Mouse (Mus musculus): Measurements from ENCODE around the gene Dazap2.

Gene Dazap2

GRCm38 (mm10) chr15:100637661-100638060 lies 22.5 kb downstream of the Dazap2 start:
- DNase-seq (ENCODE audit: low spot score), result no peak

- no peak for DNase-seq (ENCODE audit: low spot score)
Measured at GRCm38 (mm10) chr15:100639972-100640750, 25.0 kb downstream of the Dazap2 start.

- DNase-seq (ENCODE audit: low spot score), result no peak
Measured at GRCm38 (mm10) chr15:100641226-100641810, 26.2 kb downstream of the Dazap2 start.

- DNase-seq (ENCODE audit: low spot score), result no peak
Measured at GRCm38 (mm10) chr15:100642451-100642850, 27.3 kb downstream of the Dazap2 start.

GRCm38 (mm10) chr15:100646161-100646560 lies 31.0 kb downstream of the Dazap2 start:
- no peak for DNase-seq (ENCODE audit: low spot score)

- DNase-seq (ENCODE audit: low spot score), result no peak
Measured at GRCm38 (mm10) chr15:100650111-100650510, 35.0 kb downstream of the Dazap2 start.

- peak; percentile 84 for DNase-seq (ENCODE audit: low spot score)
Measured at GRCm38 (mm10) chr15:100651610-100652009, 36.5 kb downstream of the Dazap2 start.

- DNase-seq (ENCODE audit: low spot score), result no peak
Measured at GRCm38 (mm10) chr15:100654271-100654670, 39.1 kb downstream of the Dazap2 start.

- no peak for DNase-seq (ENCODE audit: low spot score)
Measured at GRCm38 (mm10) chr15:100655201-100655600, 40.1 kb downstream of the Dazap2 start.

GRCm38 (mm10) chr15:100660306-100660705 lies 45.2 kb downstream of the Dazap2 start:
- no peak for DNase-seq (ENCODE audit: low spot score)

- no peak for DNase-seq (ENCODE audit: low spot score)
Measured at GRCm38 (mm10) chr15:100660805-100661204, 45.7 kb downstream of the Dazap2 start.

- no peak for DNase-seq (ENCODE audit: low spot score)
Measured at GRCm38 (mm10) chr15:100664813-100665274, 49.7 kb downstream of the Dazap2 start.

- DNase-seq (ENCODE audit: low spot score), result no peak
Measured at GRCm38 (mm10) chr15:100665411-100666218, 50.5 kb downstream of the Dazap2 start.

GRCm38 (mm10) chr15:100666219-100666696 lies 51.1 kb downstream of the Dazap2 start:
- no peak for DNase-seq (ENCODE audit: low spot score)

- no peak for DNase-seq (ENCODE audit: low spot score)
Measured at GRCm38 (mm10) chr15:100666851-100667250, 51.7 kb downstream of the Dazap2 start.

- no peak for DNase-seq (ENCODE audit: low spot score)
Measured at GRCm38 (mm10) chr15:100667420-100667819, 52.3 kb downstream of the Dazap2 start.

- no peak for DNase-seq (ENCODE audit: low spot score)
Measured at GRCm38 (mm10) chr15:100667871-100668545, 52.9 kb downstream of the Dazap2 start.

- no peak for DNase-seq (ENCODE audit: low spot score)
Measured at GRCm38 (mm10) chr15:100669337-100669736, 54.2 kb downstream of the Dazap2 start, which contains the start of gene Bin2. Gene Bin2, minus strand, starts transcription at chr15:100669553.

GRCm38 (mm10) chr15:100670004-100670403 lies 54.9 kb downstream of the Dazap2 start:
- DNase-seq (ENCODE audit: low spot score), result no peak

All from yolk sac, embryonic 10.5 days (tissue).